Mouse (Mus musculus): ENCODE results near the gene Prss41.
"Not testable (repeated sequence)": the region's sequence is repeated elsewhere in the genome, so short reads cannot be mapped to it uniquely, and the experiment has no call there.

The Prss41 gene

GRCm38 (mm10) chr17:23843812-23844273, at the start of gene Prss41, which contains the start of gene Prss32:
Gene Prss41 (minus strand): TSS chr17:23844172.
Gene Prss32 (plus strand): TSS chr17:23843855.
- peak; percentile 75 for DNase-seq (ENCODE audit: low spot score)

- not testable (repeated sequence) for DNase-seq (ENCODE audit: low spot score)
These were observed 36.6 kb upstream of the Prss41 start, which contains the start of the genes Dcpp1 and Dcpp2 for GRCm38 (mm10) chr17:23880576-23880975. Gene Dcpp1 (plus strand): TSS chr17:23880876. Gene Dcpp2 (plus strand): TSS chr17:23880880.

DNA sequence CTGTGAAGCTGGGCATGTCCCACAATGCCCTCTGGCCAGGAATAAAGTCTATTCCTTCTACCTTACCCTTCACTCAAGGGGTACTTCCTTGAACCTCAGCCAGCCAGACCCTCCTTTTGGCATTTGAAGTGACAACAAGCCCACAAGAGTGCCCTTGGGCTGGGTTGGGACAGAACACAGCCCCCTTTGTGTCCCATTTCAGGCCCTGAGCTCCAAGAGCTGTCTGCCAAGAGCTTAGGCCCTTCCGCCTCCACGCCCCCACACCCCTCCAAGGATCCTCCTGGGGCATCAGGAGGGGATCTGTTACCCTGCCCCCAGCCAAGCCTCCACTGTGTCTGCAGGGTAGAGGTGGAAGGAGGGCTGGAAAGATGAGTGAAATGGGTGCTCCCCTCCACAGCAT, 33.2 kb upstream of the Prss41 start:
- no peak for DNase-seq (ENCODE audit: low spot score)

DNA sequence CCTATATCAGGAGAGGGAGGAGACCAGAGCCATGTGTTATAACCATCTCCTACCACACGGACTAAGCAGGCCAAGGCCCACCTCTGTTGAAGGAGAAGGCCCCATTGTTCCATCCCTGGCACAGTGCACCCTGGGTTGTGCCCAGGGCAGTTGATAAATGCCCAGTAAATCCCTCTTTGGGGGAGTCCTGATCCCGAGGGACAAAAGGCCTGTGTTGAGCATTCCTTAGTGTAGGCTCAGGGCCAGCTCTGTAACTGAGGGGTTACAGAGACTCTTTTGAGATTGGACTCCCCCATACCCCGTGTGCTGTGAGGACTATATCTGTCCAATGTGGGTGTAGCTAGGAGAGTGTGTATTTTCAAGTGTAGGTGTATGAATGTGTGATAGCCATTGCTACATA, 32.8 kb upstream of the Prss41 start:
- no peak for DNase-seq (ENCODE audit: low spot score)

DNA sequence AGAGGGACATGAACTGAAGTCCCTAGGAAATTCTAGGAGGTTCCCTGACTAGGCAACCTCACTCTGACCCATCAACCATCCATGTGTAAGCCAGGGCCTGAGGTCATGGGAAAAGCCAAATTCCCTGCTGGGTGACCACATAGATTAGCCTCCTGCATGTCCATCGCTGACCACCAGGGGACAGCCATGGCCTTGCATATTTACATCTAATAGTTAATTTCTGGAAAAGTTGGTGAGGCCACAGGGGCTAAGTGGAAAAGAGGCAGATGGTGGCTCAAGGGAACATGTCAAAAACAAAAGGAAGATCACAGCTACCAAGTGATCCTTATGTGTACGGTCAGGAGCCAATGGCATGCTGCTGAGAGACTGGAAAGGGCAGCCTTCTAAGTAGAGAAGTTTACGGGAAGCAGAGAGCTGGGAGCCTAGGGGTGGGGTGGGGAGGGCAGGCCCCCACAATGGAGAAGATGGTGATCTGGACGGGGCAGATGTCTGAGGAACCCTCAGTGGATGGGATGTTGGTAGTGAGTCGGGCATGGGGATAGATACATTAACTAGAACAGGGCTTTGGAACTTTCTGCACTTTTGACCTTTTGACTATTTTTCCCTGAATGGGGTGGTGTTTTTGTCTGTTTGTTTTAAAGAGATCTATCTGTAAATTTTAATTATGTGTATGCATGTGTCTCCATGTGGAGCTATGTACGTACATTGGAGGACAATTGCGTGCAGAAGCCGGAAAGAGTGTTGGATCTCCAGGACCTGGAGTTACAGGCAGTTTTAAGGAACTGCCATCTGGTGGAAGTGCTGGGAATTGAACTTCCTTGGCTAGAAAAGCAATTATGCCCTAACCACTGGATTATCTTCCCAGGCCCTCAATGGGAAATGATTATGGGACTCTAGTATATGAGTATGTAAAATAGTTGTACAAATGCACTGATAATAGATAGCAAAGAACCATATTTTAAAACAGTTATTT, 30.2 kb upstream of the Prss41 start:
- DNase-seq (ENCODE audit: low spot score) = peak; percentile 79

DNA sequence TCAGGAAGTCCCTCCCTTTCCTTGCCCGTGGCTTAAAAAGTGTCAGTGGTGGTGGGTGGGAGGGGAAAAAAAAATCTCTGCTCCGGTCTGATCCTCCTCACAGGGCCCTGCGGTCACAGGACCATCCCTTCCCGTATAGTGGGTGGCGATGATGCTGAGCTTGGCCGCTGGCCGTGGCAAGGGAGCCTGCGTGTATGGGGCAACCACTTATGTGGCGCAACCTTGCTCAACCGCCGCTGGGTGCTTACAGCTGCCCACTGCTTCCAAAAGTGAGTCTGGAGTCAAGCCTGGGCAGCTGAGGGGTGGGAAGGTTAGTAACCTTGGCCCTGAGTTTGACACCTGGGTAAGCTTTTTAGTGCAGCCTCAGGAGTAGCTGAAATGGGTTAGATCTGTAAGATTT, 24.5 kb upstream of the Prss41 start:
- no peak for DNase-seq (ENCODE audit: low spot score)

GRCm38 (mm10) chr17:23867756-23868155, 23.8 kb upstream of the Prss41 start, which contains the start of gene Prss21:
Gene Prss21 (plus strand): TSS chr17:23868056.
- DNase-seq (ENCODE audit: low spot score) = no peak

DNA sequence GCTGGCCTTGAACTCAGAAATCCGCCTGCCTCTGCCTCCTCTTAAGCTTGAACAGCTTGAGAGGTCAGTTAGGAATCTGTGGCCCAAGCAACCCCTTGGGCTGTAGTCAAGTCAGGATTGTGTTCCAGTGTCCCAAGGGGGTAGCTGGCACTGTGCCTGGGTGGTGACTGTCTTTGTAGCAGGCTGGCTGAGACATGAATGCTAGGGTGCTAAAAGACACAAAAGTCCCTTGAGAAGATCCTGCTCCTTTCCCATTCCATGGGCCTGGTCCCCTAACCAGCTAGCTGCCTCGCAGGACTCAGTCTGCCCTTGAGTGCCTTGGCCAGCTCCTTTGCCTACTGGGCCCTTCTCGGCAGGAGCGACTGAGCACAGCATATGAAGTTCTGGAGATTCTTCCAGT, 19.0 kb upstream of the Prss41 start:
- no peak for DNase-seq (ENCODE audit: low spot score)

DNA sequence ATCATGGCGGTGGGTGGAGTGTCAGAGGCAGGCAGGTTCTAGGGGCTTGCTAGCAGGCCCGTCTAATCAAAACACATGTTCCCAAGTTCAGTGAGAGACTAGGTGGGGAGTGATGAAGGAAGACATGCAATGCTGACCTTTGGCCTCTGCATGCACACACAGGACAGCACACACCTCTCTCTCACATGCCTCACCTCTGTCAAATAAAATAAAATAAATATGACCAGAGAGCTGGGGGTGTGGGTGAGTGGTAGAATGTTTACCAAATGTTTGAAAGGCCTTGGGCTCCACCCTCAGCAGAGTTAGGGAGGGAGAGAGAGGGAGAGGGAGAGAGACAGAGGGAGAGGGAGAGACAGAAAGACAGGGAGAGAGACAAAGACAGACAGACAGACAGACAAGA, 13.9 kb upstream of the Prss41 start:
- no peak for DNase-seq (ENCODE audit: low spot score)

- DNase-seq (ENCODE audit: low spot score) = no peak
These were observed 13.2 kb upstream of the Prss41 start for GRCm38 (mm10) chr17:23857193-23857592.

- DNase-seq (ENCODE audit: low spot score) = no peak
These were observed 10.3 kb upstream of the Prss41 start for GRCm38 (mm10) chr17:23854229-23854765.

DNA sequence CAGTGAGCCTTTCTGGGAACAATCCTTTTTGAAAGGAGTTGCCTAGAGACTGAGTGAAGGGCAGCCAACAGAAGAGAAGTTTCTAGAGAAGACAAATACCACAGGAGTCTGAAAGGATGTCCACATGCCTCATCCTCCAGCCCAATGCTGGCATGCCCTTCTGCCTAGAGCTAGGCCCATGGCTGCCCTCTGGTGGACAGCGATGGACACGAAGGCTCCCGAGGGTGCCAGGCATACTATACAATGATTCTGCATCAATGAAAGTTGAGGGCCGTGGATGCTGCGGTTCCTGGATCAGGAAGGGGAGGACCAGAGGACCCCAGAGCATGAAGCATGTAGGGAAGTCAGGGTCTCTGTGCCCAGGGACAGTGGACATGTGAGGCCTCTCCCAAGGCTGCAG, 9.3 kb upstream of the Prss41 start:
- DNase-seq (ENCODE audit: low spot score) = peak; percentile 69

DNA sequence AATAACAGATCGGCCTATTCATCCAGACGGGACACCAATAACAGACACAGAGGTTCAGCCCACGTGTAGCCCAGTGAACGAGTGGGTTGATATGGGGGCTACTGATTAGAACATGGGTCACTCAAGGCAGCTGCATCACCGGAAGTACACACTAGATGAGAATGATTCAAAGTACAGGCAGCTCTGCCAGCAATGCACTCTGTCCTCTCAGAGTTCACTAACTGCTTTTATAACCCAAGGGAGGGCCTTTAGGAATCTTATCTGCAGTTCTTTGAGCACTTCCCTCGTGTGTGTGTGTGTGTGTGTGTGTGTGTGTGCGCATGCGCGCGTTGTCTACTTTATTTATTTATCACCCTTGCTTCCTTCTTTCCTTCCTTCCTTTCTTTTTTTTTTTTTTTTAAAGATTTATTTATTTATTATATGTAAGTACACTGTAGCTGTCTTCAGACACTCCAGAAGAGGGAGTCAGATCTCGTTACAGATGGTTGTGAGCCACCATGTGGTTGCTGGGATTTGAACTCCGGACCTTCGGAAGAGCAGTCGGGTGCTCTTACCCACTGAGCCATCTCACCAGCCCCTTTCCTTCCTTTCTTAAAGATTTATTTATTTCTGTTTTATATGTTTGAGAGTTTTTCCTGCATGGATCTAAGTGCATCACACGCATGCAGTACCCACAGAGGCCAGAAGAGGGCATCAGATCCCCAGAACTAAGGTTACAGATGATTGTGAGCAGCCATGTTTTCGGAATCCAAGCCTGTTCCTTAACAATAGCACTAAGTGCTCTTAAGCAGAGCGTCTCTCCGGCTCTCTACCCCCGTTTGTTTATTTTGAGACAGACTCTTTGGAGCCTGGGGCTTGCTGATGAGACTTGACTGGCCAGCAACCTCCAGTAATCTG, 7.1 kb upstream of the Prss41 start:
- peak; percentile 90 for DNase-seq (ENCODE audit: low spot score)

- DNase-seq (ENCODE audit: low spot score) = no peak
These were observed 6.1 kb upstream of the Prss41 start for GRCm38 (mm10) chr17:23850028-23850427.

GRCm38 (mm10) chr17:23843141-23843811, 696 bp downstream of the Prss41 start:
- DNase-seq (ENCODE audit: low spot score) = no peak

GRCm38 (mm10) chr17:23841145-23841544, 2.8 kb downstream of the Prss41 start:
- peak; percentile 88 for DNase-seq (ENCODE audit: low spot score)

- DNase-seq (ENCODE audit: low spot score) = no peak
These were observed 7.9 kb downstream of the Prss41 start, which contains the start of gene Prss33 for GRCm38 (mm10) chr17:23836006-23836575. Gene Prss33 (minus strand): TSS chr17:23836056.

- DNase-seq (ENCODE audit: low spot score) = no peak
These were observed 12.8 kb downstream of the Prss41 start for GRCm38 (mm10) chr17:23831201-23831600.

DNA sequence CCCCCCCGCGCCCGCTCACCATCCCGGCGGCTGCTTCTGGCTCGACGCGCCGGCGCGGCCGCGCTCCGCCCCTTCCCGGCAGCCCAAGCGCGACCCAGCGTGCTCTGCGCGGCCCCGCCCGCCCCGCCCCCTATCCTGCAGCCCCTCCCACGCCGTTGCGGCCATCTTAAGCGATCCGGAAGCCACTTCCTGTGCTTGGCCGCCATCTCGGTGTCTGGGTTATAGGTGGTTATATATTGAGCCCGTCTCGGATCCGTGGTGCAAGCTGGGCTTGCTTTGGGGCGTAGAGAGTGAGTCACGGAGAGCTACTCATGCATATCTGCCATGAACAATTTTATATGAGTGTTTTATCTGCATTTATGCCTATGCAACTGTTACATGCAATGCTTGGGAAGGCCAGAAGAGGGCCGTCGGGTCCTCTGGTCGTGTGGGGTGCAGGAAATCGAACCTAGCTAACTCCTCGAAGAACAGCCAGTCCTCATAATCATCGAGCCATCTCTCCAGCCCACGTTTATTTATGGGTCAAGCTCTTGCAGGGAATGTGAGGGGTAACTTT, 14.8 kb downstream of the Prss41 start, which contains the start of gene Elob:
TSS of gene Elob (minus strand) at position 73 of the 556 bp plus-strand sequence.
- peak; percentile 93 for DNase-seq (ENCODE audit: low spot score)

- peak; percentile 64 for DNase-seq (ENCODE audit: low spot score)
These were observed 15.5 kb downstream of the Prss41 start for GRCm38 (mm10) chr17:23828271-23829001.

All from embryo, embryonic 10.5 days (tissue).